Mouse (Mus musculus) bone marrow macrophage, adult 2 months (primary cell): ENCODE data around the gene Ager. TPM values are rescaled to one million over a fixed set of nuclear protein-coding genes. Genes with fewer than 3 reads are reported as not detected.

Source experiments
- H3K27ac ChIP-seq: 2 replicates; pipeline ENCODE4 v1.5.1; 2012; ENCODE audit warnings: low read depth, low read length; ENCODE audit not compliant: insufficient read depth
- H3K4me1 ChIP-seq: 2 replicates; pipeline ENCODE4 v1.6.1; 2012; ENCODE audit warnings: low read length; ENCODE audit not compliant: control insufficient read depth, insufficient read depth
- H3K4me3 ChIP-seq: 2 replicates; pipeline ENCODE4 v1.5.1; 2012; ENCODE audit warnings: mild to moderate bottlenecking, low read length, moderate library complexity; ENCODE audit not compliant: insufficient read depth
- CTCF ChIP-seq: IDR thresholded peaks from 2 replicates; pipeline ENCODE4 v1.5.1; 2012; ENCODE audit warnings: low read depth, mild to moderate bottlenecking, low read length, moderate library complexity
- POLR2A ChIP-seq: IDR thresholded peaks from 2 replicates; pipeline ENCODE4 v1.6.1; 2012; ENCODE audit warnings: mild to moderate bottlenecking, low read depth, low read length, borderline replicate concordance
- polyA plus RNA-seq: library from polyadenylated mRNA; stranded (reverse); fragments of >200 nt; gene quantifications from 2 replicates; pipeline ENCODE4 v1.2.4, GENCODE M21; 2012; ENCODE audit not compliant: missing spikeins, insufficient read depth, insufficient read length

The Ager gene
- polyA plus RNA-seq, 1 experiment = 1.3 TPM

GRCm38 (mm10) chr17:34590154-34590987 lies 7.3 kb upstream of the Ager start:
- H3K4me3 ChIP-seq = peak overlapping the region; percentile 60
- H3K4me1 ChIP-seq = peaks cover 17% of the 10 kb centered on the region
- TF ChIP-seq POLR2A = no peak
- no peak for TF ChIP-seq CTCF
- H3K27ac ChIP-seq = peak overlapping the region; percentile 95

GRCm38 (mm10) chr17:34591029-34591993 lies 6.4 kb upstream of the Ager start, which contains the start of gene Pbx2:
Gene Pbx2 (plus strand): TSS chr17:34591266.
- peaks cover 17% of the 10 kb centered on the region for H3K4me1 ChIP-seq
- peak within 1 kb of the TSS; percentile 95 for H3K27ac ChIP-seq
- H3K4me3 ChIP-seq = peak within 1 kb of the TSS; percentile 68
- TF ChIP-seq POLR2A (no peak), CTCF (no peak)

- Histone ChIP-seq H3K4me3 (peak overlapping the region; percentile 68), H3K27ac (peak overlapping the region; percentile 95), H3K4me1 (peaks cover 13% of the 10 kb centered on the region)
- TF ChIP-seq POLR2A = no peak
- TF ChIP-seq CTCF = no peak
Observed at GRCm38 (mm10) chr17:34591994-34592375, 5.7 kb upstream of the Ager start.

DNA sequence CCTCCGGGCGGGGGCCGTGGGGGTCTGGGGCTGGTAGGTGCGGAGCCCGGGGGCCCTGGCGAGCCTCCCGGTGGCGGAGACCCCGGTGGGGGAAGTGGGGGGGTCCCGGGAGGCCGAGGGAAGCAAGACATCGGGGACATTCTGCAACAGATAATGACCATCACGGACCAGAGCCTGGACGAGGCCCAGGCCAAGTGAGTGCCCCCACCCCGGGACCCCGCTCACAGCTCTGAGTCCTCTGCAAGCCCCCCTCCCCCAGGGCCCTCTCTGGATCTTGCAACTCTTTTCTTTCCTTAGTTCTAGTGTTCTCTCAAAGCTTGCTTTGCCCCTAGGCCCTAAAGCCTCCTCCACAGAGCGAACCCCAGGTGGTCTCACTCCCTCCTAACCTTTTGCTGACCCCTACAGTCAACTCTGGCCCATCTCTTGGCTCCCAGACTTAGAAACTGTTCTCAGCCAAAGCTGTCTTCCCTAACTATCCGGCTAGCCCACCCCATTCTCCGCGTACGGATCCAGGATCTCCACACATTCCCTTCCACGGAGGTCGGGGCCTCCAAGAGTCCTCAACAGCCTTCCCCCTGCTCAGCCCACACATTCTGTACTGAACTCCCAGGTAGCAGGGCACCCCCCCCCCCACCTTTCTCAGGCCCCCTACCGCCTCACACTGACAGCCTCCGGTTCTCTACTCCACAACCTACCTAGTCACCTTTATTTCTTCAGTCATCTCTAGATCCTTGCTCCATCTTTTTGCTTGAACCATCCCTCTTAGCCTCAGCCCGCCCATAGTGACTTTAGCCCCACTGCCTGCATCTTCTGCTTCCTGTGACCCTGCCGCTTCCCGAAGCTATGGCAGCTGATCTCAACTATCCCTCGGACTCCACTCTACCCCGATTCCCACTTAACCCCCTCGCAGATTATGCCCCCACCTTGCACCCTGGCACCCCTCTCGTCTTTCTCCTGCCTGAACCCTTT lies 4.8 kb upstream of the Ager start:
- no peak for TF ChIP-seq CTCF
- TF ChIP-seq POLR2A = no peak
- Histone ChIP-seq H3K27ac (peak overlapping the region; percentile 69), H3K4me3 (peak overlapping the region; percentile 68), H3K4me1 (peaks cover 13% of the 10 kb centered on the region)

DNA sequence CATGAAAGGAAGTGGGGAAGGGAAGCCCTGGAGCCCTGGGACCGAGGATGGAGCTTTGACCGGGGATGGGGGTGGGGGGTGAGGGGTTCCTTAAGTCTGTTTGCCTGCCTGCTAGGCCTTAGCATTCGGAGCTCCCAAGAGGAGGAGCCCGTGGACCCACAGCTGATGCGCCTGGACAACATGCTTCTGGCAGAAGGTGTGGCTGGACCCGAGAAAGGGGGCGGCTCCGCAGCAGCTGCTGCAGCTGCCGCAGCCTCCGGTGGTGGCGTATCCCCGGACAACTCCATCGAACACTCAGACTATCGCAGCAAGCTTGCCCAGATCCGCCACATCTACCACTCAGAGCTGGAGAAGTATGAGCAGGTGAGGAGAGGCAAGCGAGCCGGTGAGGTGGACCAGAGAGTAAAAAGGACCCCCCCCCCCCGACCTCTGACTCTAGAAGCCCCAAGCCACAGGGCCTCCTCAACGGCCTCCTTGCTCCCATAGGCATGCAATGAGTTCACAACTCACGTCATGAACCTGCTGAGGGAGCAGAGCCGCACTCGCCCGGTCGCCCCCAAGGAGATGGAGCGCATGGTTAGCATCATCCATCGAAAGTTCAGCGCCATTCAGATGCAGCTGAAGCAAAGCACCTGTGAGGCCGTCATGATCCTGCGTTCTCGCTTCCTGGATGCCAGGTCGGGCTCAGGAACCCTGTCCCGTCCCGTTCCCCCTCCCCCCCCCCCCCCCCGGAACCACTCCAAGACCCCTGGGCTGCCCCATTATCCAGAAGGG lies 3.7 kb upstream of the Ager start:
- Histone ChIP-seq H3K4me3 (peak overlapping the region; percentile 68), H3K27ac (no peak overlapping the region), H3K4me1 (peaks cover 9% of the 10 kb centered on the region)
- TF ChIP-seq CTCF (no peak), POLR2A (no peak)

DNA sequence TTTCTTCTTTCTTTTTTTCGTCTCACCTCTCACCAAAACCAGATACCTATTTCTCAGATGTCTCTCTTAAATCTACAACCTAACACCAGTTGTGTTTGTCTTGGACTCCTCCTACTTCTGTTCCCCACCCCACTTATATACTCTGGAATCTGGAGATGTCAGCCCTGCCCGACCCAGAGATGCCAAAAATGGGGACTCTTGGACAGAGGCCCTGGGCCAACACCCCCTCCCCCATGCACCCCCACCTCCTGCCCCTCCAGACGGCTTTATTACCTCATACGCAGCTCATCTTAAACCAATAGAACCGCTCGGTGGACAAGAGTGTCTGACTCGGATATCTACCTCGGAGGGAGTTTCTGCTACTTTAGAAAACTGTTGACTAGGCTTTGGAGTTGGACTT lies 1.6 kb upstream of the Ager start:
- TF ChIP-seq CTCF (no peak), POLR2A (no peak)
- Histone ChIP-seq H3K4me3 (no peak overlapping the region), H3K27ac (no peak overlapping the region), H3K4me1 (peaks cover 2% of the 10 kb centered on the region)

- TF ChIP-seq CTCF (no peak), POLR2A (no peak)
- Histone ChIP-seq H3K4me3 (no peak overlapping the region), H3K4me1 (peaks cover 5% of the 10 kb centered on the region; the same call in 1 of the 2 replicates), H3K27ac (no peak overlapping the region)
Observed at GRCm38 (mm10) chr17:34599891-34600290, 2.2 kb downstream of the Ager start.

DNA sequence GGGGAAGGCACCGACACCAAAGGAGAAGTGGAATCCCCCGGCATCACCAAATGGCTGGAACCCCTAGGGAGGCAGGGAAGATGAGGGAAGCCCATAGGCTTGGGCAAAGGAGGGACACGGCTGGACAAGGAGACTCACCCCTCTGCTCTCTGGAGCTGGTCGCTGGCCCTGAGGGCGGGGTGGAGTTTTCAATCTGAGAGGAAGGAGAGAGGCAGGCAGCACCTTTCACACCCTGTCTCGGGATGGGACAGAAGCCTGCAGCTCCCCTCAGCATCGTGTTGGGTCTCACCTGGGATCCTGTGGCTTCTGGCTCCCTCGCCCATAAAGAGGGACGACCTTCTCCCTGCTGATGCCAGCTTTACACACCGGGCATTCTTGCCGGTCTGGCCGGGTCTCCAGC lies 4.1 kb downstream of the Ager start:
- no peak overlapping the region for H3K27ac ChIP-seq
- TF ChIP-seq POLR2A (no peak), CTCF (no peak)
- no peak overlapping the region for H3K4me3 ChIP-seq
- peaks cover 8% of the 10 kb centered on the region for H3K4me1 ChIP-seq
